Mouse (Mus musculus) forebrain, embryonic 13.5 days (tissue): ENCODE data around the gene Eno4. TPM values are rescaled to one million over a fixed set of nuclear protein-coding genes. Genes with fewer than 3 reads are reported as not detected.
"Not testable (repeated sequence)": the region's sequence is repeated elsewhere in the genome, so short reads cannot be mapped to it uniquely, and the experiment has no call there.

Experiments
- ATAC-seq: fragments of 200-750 bp; cut with Nextera tagmentation; 2 replicates; pipeline ENCODE4 v1.8.0; 2017
- H3K27ac ChIP-seq: fragments of 300-500 bp; sonication (generic); 2 replicates; pipeline ENCODE4 v1.5.1; 2015; ENCODE audit warnings: inconsistent platforms, mild to moderate bottlenecking, moderate library complexity
- H3K27me3 ChIP-seq: fragments of 300-500 bp; sonication (generic); 2 replicates; pipeline ENCODE4 v1.6.1; 2015; ENCODE audit warnings: mild to moderate bottlenecking, inconsistent platforms
- H3K36me3 ChIP-seq: fragments of 300-500 bp; sonication (generic); 2 replicates; pipeline ENCODE4 v1.6.1; 2015; ENCODE audit warnings: mild to moderate bottlenecking, inconsistent platforms; ENCODE audit not compliant: poor library complexity, severe bottlenecking
- H3K4me1 ChIP-seq: fragments of 300-500 bp; sonication (generic); 2 replicates; pipeline ENCODE4 v1.6.1; 2015; ENCODE audit warnings: inconsistent platforms
- H3K4me2 ChIP-seq: fragments of 300-500 bp; sonication (generic); 2 replicates; pipeline ENCODE4 v1.6.1; 2015; ENCODE audit warnings: inconsistent platforms, mild to moderate bottlenecking, moderate library complexity
- H3K4me3 ChIP-seq: fragments of 300-500 bp; sonication (generic); 2 replicates; pipeline ENCODE4 v1.5.1; 2015; ENCODE audit warnings: mild to moderate bottlenecking, inconsistent platforms
- H3K9ac ChIP-seq: fragments of 300-500 bp; sonication (generic); 2 replicates; pipeline ENCODE4 v1.6.1; 2015; ENCODE audit warnings: mild to moderate bottlenecking, inconsistent platforms
- H3K9me3 ChIP-seq: fragments of 300-500 bp; sonication (generic); replicated peaks from 2 replicates; pipeline ENCODE4 v1.6.1; 2016; ENCODE audit warnings: inconsistent platforms
- WGBS: fragments of 180-500 bp; shearing (Covaris S2); methylation state at CpG from one replicate; pipeline ENCODE4 v1.1.7; 2015; 5-methylcytosine and 5-hydroxymethylcytosine counted together
- polyA plus RNA-seq: library from polyadenylated mRNA; unstranded; fragments of >200 nt; fragmentation: Nextera tagmentation; extraction: Ambion mirVana; gene quantifications from 2 replicates; pipeline ENCODE4 v1.2.1, GENCODE M21; 2015

Eno4 gene
- polyA plus RNA-seq: 1.5 and 1.7 TPM in 2 replicates

DNA sequence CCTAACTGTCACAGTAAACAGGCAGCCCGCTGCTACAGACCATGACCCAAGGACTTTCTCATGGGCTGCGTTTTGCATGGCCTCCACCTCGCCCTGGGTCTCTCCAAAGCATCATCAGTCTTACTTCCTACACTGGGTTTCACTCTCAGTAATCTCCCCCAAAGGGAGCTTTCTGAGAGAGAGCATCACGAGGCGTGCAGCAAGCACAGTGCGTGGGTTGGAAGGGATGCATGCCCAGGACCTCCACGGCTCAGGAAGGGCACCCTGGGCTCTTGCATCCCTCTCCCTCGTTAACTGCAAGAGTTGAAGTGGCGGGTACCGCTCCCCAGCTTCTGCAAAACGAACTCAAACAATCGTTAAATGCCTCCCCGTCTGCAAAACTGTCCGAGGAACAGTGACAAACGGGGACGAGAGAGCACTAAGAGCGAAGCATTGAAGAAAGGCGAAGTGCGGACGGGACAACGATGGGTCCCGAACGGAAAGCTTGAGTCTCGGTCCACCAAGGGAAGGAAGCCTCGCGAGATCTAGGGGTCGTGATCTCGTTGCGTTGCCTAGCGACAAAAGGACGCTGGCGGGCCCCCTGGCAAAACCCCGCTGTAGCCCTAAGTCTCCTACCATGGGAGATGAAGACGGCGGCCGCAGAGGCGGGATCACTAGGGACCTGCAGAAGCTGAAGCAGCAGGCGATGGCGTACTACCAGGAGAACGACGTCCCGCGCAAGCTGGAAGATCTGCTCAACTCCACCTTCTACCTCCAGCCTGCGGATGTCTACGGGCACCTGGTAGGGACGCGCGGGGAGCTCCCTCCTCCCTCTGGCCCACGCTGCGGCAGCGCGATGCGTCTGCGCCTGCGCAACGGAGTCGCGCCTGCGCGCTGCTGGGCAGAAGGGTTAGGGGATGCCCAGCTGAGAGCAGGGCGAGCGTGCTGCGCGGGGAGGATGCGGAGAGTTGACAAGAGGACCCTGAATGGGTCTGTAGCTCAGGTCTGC lies at the start of gene Eno4, which contains the start of gene Hspa12a:
Eno4 (plus strand) TSS at position 585 of the 988 bp plus-strand sequence.
Hspa12a (minus strand) TSS at position 814 of the 988 bp plus-strand sequence.
- peak within 1 kb of the TSS; percentile 61 for H3K4me3 ChIP-seq
- H3K36me3 ChIP-seq: no peaks in the 10 kb centered on the region
- H3K4me2 ChIP-seq: peak within 1 kb of the TSS; percentile 91
- H3K9ac ChIP-seq: peak within 1 kb of the TSS; percentile 80
- peak within 1 kb of the TSS; percentile 75 for H3K27ac ChIP-seq
- H3K4me1 ChIP-seq: peaks cover 15% of the 10 kb centered on the region
- H3K27me3 ChIP-seq: peaks cover 47% of the 10 kb centered on the region
- peak; percentile 97 for ATAC-seq
- no peaks in the 10 kb centered on the region for H3K9me3 ChIP-seq
- under 1% methylated on average over 65 of the region's 65 CpGs for WGBS

DNA sequence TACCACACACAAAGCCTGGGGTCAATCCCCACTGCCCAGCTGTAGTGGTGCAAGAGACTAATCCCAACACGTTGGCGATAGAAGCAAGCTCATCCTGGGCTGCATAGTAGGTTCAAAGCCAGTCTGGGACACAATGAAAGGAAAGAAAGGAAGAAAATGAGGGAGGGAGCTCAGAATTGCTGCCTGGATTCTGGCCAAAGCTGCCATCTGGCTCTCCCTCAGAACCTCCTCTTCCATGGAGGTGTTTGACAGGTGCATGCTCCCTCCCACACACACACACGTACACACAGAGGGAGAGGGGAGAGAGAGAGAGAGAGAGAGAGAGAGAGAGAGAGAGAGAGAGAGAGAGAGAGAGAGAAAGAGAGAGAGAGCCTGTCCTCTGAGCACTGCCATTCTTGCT lies 47.0 kb upstream of the Eno4 start:
- Histone ChIP-seq H3K9me3 (peaks cover 11% of the 10 kb centered on the region; the same call in 1 of the 2 replicates), H3K36me3 (no peaks in the 10 kb centered on the region), H3K4me2 (no peak overlapping the region), H3K9ac (no peak overlapping the region), H3K27ac (no peak overlapping the region), H3K27me3 (no peaks in the 10 kb centered on the region), H3K4me3 (no peak overlapping the region), H3K4me1 (no peaks in the 10 kb centered on the region)
- ATAC-seq: peak; percentile 21; the same call in 1 of the 2 replicates
- 39% methylated on average over 2 of the region's 3 CpGs for WGBS

DNA sequence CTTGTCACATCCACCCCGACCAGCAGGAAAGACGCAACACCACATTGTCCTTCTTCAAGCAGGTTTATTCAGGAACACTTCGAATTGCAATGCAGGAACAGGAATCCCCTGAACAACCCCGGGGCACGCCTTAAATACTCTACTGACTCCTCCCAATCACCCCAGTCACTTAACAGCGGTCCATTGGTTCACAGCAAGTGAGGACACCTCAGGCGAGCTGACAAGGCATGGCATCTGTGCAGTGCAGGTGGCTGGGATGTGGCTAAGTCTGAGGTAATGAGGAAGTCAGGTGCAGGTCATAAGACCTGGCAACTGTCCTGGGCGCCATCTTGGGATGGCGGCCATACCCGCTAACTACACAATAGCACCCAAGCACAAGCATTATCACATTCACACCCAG lies 42.8 kb upstream of the Eno4 start:
- Histone ChIP-seq H3K27me3 (peaks cover 19% of the 10 kb centered on the region; the same call in 1 of the 2 replicates), H3K9me3 (peaks cover 11% of the 10 kb centered on the region; the same call in 1 of the 2 replicates)
- 93% methylated on average over 10 of the region's 10 CpGs for WGBS
- not testable (repeated sequence) for H3K4me3 ChIP-seq, H3K9ac ChIP-seq, H3K36me3 ChIP-seq, ATAC-seq, H3K4me1 ChIP-seq, H3K4me2 ChIP-seq, H3K27ac ChIP-seq

DNA sequence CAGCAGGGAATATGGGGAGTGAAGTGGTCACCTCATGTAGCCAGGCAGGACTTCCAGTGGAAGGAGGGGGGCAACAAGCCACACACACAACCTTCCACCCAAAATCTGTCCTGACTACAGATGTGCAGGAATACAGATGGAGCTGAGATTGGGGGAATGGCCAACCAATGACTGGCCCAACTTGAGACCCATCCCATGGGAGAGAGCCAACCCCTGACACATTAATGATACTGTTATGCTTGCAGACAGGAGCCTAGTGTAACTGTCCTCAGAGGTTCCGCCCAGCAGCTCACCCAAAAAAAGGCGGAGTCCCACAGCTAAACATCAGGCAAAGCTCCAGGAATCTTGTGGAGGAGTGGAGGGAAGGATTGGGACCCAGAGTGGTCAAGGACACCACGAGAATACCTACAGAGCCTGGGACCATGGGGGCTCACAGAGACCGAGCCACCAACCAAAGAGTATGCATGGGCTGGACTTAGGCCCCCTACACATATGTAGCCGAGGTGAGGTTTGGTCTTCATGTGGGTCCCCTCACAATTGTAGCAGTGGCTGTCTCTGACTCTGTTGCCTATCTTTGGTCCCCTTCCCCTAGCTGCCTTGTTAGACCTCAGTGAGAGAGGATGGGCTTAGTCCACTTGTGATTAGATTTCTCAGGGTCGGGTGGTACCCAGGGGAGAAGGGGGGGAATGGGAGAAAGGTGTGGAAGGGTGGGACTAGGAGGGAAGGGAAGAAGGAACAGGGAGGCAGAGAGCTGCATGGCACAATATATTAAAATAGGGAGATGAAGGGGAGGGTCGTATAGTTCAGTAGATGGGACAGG lies 39.9 kb upstream of the Eno4 start:
- 62% methylated on average over 7 of the region's 7 CpGs for WGBS
- Histone ChIP-seq H3K36me3 (no peaks in the 10 kb centered on the region), H3K4me1 (peaks cover 7% of the 10 kb centered on the region; the same call in 1 of the 2 replicates), H3K9me3 (peaks cover 1% of the 10 kb centered on the region; the same call in 1 of the 2 replicates), H3K4me2 (peak overlapping the region; percentile 48), H3K4me3 (no peak overlapping the region), H3K9ac (no peak overlapping the region; the same call in 1 of the 2 replicates), H3K27ac (no peak overlapping the region), H3K27me3 (peaks cover 37% of the 10 kb centered on the region)
- ATAC-seq: peak; percentile 30; the same call in 1 of the 2 replicates

DNA sequence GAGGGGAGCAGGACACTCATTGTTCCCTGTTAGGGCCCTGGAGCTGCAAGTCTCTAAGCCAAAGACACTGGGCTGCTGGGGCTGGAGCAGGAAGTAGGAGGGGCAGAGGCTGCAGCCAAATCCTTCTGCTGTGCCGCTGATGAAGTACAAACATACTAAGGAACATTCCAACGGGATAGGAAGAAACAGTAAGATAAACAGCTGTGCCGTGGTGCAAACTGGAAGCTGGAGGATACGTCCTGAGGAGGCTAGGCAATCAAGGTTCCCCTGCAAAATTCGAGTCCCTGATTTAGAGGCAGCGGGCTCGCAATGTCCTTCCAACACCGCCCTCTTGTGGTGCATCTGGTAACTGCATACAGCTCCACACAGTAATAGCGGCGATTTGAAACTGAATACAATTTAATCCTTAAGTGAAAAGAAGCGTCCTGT lies 39.3 kb upstream of the Eno4 start:
- ATAC-seq: peak; percentile 43; the same call in 1 of the 2 replicates
- H3K9ac ChIP-seq: peak overlapping the region; percentile 6; the same call in 1 of the 2 replicates
- no peaks in the 10 kb centered on the region for H3K9me3 ChIP-seq
- H3K27me3 ChIP-seq: peaks cover 43% of the 10 kb centered on the region
- H3K27ac ChIP-seq: no peak overlapping the region
- peaks cover 7% of the 10 kb centered on the region; the same call in 1 of the 2 replicates for H3K4me1 ChIP-seq
- 1% methylated on average over 11 of the region's 11 CpGs for WGBS
- peak overlapping the region; percentile 13 for H3K4me3 ChIP-seq
- H3K4me2 ChIP-seq: peak overlapping the region; percentile 48
- no peaks in the 10 kb centered on the region for H3K36me3 ChIP-seq

DNA sequence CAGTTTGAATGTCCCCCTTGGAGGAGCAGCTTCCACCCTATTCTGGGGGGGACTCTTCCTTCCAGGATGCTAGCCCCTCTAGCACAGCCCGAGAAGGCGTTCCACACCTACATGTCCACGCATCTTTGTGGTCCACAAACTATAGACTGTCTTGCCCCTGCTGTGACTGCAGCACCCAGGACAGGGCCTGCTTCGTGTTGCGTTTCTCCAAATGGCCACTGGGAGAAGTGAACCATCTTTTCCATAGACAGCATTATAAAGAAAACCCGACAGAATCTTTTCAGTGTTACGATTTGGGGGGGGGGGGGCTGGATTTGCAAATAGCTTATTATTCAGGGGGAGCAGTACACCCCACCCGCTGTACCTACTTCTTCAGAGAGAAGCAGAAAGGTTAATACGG lies 36.5 kb upstream of the Eno4 start:
- H3K9me3 ChIP-seq: no peaks in the 10 kb centered on the region
- peaks cover 13% of the 10 kb centered on the region for H3K4me1 ChIP-seq
- ATAC-seq: no peak
- H3K9ac ChIP-seq: no peak overlapping the region
- 32% methylated on average over 9 of the region's 9 CpGs for WGBS
- H3K4me2 ChIP-seq: no peak overlapping the region
- peaks cover 51% of the 10 kb centered on the region for H3K27me3 ChIP-seq
- H3K4me3 ChIP-seq: no peak overlapping the region
- no peak overlapping the region for H3K27ac ChIP-seq
- no peaks in the 10 kb centered on the region for H3K36me3 ChIP-seq

DNA sequence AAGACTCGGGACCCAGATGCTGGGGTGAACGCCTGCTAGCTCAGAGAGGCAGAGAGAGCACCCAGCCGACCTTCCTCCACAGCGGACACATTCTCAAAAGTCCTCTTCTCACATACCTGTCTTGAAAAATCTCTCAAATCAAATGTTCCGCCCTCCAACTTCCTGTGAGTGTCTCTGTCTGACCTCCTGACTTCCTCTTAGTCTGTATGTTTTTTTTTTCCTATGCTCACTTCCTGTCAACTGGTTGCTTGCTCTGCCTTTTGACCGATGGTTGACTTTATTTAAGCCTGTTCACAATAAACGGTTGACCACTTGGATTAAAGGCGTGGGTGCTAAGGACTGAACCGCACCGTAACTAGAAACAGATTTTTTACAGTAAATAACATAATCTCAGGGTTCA lies 35.2 kb upstream of the Eno4 start:
- whole genome bisulfite sequencing: 92% methylated on average over 10 of the region's 10 CpGs

DNA sequence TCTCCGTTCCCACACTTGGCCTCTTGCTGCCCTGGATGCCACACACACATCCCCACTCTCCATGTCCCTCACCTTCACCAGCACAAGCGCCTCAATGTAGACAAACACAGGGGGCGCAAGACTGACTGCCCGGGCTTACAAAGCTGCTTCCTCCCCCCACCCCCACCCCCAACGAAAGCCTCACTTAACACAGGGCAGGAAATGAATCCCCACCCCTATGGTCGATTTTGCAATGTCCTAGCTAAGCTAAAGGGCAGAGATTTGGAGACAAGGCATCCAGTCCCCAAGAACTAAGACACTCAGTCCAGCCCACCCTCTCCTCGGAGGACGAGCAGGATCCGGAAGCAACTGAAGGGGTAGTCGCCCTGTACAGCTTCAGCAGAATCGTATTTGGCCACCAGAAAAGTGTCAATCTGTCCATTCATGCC lies 32.3 kb upstream of the Eno4 start:
- peak; percentile 46 for ATAC-seq
- 2% methylated on average over 11 of the region's 11 CpGs for WGBS

More for the DNA sequence above, 35.2 kb upstream of the Eno4 start:
- Histone ChIP-seq H3K9me3 (no peaks in the 10 kb centered on the region), H3K4me1 (peaks cover 13% of the 10 kb centered on the region), H3K9ac (no peak overlapping the region), H3K27ac (no peak overlapping the region), H3K4me2 (no peak overlapping the region), H3K36me3 (no peaks in the 10 kb centered on the region), H3K27me3 (peaks cover 60% of the 10 kb centered on the region), H3K4me3 (no peak overlapping the region)
- ATAC-seq: no peak

DNA sequence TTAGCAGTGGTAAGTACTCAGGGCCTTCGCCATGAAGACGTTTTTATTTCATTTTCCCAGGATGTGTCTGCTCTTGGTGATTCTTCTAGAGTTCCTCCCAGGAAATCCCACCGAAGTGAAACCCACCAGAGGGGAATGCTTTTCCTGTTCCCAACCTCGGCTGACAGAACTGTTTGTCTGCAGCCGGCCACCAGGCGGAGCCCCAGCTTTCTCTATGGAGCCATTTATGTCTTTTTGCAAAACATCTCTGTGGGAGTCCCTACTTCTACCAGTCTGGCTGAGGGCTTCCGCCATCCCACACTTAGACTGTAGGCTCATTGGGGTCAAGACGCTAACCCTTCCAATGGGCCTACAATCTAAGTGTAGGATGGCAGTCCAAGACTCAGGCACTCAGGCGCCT lies 31.8 kb upstream of the Eno4 start:
- Histone ChIP-seq H3K9me3 (no peaks in the 10 kb centered on the region), H3K27me3 (peaks cover 63% of the 10 kb centered on the region), H3K27ac (0 out of 2 replicates have a peak overlapping the region, but pooled peaks have one; percentile 3), H3K4me2 (peak overlapping the region; percentile 55), H3K9ac (peak overlapping the region; percentile 45; the same call in 1 of the 2 replicates), H3K36me3 (no peaks in the 10 kb centered on the region), H3K4me3 (peak overlapping the region; percentile 32), H3K4me1 (peaks cover 17% of the 10 kb centered on the region)
- 7% methylated on average over 9 of the region's 9 CpGs for WGBS
- ATAC-seq: peak; percentile 82

More for the DNA sequence above, 32.3 kb upstream of the Eno4 start:
- no peaks in the 10 kb centered on the region for H3K36me3 ChIP-seq
- peaks cover 63% of the 10 kb centered on the region for H3K27me3 ChIP-seq
- peak overlapping the region; percentile 55 for H3K4me2 ChIP-seq
- 0 out of 2 replicates have a peak overlapping the region, but pooled peaks have one; percentile 3 for H3K27ac ChIP-seq
- no peaks in the 10 kb centered on the region for H3K9me3 ChIP-seq
- H3K4me1 ChIP-seq: peaks cover 17% of the 10 kb centered on the region
- H3K4me3 ChIP-seq: peak overlapping the region; percentile 32
- peak overlapping the region; percentile 45; the same call in 1 of the 2 replicates for H3K9ac ChIP-seq

DNA sequence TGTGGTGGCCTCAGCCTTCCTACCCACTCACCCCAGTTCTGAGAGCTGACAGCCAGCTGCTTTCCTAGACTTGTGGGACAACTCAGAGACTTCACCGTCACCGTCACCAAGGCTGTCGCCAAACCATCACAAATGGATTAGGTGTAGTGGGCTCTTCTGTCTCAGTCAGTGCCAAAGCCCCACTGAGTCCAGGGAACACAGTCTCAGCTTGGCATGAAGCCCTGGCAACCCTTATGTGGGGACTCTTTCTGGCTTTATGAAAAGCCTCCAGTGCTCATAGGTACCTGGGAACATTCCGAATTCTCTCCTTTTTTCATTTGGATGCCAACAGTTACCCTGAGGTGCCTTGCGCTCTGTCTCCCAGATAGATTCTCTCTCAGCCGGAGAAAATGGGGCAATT lies 29.9 kb upstream of the Eno4 start:
- Histone ChIP-seq H3K27me3 (peaks cover 73% of the 10 kb centered on the region), H3K9ac (no peak overlapping the region), H3K4me2 (no peak overlapping the region), H3K27ac (no peak overlapping the region), H3K4me1 (peaks cover 13% of the 10 kb centered on the region), H3K4me3 (no peak overlapping the region), H3K9me3 (no peaks in the 10 kb centered on the region), H3K36me3 (no peaks in the 10 kb centered on the region)
- no peak for ATAC-seq
- WGBS: 86% methylated on average over 6 of the region's 6 CpGs

DNA sequence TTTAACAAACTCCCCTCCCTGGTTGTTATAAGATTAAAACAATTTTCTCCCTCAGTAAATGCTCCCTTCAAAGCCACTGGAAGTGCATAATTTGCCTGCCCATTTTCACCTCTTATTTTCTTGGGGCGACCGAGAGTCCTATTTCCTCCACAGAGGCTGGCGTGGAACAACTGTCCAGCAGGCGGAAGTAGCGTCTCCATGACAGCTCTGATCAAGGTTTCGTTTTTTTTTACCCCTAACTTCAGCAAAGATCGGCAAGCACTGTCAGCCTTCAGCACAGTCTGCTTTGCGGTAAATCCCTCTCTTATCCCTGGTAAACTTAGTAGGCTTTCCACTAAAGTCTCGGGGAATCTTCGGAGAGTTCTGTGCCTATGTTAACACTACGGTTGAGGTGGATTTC lies 24.6 kb upstream of the Eno4 start:
- no peak overlapping the region for H3K27ac ChIP-seq
- H3K4me2 ChIP-seq: peak overlapping the region; percentile 42
- H3K4me1 ChIP-seq: peaks cover 23% of the 10 kb centered on the region
- no peak for ATAC-seq
- 0 out of 2 replicates have a peak overlapping the region, but pooled peaks have one; percentile 0 for H3K4me3 ChIP-seq
- H3K9me3 ChIP-seq: no peaks in the 10 kb centered on the region
- 6% methylated on average over 11 of the region's 11 CpGs for WGBS
- peaks cover 59% of the 10 kb centered on the region for H3K27me3 ChIP-seq
- H3K36me3 ChIP-seq: no peaks in the 10 kb centered on the region
- H3K9ac ChIP-seq: no peak overlapping the region
